Mouse (Mus musculus) left cerebral cortex, adult 18-20 months (tissue): ENCODE measurements at regions not wholly inside any gene's neighbourhood (a gene's known extent, or its start where the extent isn't known, plus 50 kb on each side); places are given as distances from the start of the nearest gene placed in this dataset.

Experiments used
- DNase-seq, 2 experiments: peaks; one replicate each; pipeline ENCODE4 v3.0.0; 2021 to 2022; ENCODE audit warnings: low spot score in 2 of 2, mixed read lengths in 1 of 2

DNA sequence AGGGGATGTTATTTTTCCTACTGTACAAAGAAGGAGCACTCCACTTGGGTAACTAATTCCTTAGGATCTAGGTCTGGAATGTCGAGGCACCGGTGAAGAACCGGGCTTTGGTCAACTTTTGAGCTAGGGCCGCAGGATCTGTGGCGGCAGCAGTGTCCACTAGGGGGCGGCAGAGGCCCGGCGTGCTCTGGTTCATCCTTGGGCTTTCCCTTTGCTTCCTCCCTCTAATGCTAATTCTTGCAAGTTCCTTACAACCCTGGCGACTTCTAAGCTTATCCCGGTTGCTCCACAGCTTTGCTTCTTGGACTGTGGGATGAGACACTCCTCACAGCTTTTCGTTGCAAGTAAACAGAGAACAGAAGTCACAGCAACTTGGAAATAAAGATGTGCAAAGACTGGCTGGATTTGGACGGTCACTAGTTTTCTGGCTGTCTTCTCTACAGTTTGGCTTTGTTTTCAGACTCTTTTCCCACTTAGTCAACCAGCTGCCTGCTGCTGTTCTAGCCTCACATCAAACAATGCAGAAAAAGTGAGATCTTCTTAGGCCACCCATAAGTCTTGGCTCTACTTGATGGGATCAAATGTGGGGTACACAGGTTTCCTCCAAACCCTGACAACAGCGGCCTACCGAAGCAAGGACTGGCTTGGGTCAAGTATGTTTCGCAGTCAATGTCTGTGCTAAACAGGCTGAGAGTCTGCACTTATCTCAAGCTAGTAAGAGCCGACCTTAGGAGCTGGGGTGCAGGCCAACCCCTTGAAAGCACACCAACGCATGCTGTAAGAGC is 51.2 kb upstream of the Tmem72 start:
- DNase-seq, result peak; percentile 88 to 92

DNA sequence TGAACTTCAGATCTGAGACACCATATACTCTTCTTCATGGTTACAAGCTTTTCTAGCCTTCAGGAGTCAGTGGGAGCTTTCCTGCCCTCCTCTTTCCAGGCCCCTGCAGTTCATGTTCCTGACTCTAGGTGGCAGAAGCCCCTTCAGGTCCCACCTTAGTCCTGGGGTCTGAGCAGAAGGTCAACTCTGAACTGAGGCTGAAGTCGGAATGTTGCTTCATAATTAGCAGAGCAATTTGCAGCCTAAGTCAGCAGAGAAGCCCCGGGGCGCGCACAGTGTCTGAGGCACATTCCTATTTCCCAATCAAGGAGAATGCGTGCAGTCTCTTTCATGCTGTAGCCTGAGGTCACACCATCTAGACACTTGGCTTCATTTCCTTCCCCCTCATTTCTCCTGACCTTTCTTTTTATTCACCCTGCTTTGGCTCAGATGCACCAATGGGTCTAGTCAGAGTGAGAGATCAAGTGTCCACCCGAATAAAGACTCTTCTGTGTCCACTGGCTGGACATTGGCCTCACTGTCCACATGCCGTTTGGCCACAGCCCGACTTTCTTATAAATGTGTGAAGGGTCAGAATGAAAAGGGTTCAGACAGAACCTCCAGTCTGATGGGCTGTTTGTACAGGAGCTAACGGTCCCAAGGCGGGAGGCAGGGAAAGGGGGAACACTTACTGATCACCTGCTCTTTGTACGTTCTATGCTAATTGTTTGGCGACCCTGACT is 58.4 kb upstream of the Tmem72 start:
- DNase-seq, result peak; percentile 21 to 41

DNA sequence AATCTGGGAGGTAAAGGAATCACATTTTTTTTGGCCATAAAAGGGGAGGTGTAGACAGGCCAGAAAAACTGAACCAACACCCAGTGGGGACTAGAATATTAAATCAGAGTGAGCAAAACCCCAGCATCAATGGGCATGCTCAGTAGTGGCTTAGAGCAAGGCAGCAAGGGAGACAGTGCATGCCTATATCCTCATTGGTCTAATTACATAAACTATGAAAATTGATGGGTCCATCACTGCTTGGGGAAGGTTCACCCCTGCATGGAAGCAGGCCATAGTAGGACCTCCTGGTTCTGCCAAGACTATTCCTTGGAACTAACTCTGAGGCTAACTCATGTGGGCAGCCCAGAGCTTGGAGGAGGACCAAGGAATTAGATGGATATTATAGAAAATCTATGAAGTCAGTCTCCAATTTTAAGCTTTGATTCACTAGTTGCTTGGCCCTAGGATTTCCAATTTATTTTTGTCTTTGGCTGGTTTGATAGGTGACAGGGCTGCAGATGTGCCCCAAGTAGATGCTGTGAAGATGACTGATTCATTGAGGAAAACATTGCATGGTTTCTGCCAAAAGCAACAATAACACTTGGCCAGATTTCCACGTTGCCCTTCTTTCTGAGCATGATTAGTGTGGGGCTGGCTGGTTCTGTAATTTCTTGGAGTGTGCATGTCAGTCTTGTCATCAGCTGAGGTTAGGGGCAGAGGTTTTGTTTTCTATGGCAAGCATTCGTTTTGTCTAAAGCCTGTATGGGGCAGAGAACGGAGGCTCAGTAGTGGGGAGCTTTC is 70.0 kb upstream of the Tmem72 start:
- DNase-seq, result no peak

DNA sequence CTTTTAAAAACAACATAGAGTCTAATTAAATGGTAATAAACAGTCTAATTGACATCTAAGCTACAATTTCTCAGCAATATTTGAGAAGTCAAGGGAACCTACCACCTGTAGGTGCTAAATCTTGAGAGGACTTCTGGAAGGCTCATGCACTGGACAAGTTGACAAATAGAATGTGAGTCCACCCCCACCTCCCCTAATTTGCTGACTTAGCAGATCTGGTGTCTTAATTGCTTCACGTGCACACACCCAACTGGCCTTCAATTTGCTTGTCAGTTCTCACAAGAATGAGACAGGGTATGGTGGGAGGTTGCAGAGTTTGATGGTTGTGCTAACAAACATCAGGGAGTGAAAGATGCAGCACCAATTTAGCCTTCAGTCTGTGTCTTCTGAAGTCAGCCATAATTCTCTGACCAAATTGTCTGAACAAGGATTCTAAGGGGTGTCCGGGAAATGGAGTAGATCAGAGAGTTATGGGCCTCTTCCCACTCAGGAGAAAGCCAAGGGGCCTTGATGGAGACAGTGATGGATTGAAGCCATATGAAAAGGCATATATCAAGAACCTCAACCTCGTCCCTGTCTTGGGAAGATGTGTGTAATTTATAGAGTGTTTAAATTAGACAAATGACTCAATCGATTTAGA is 76.7 kb upstream of the Tmem72 start:
- DNase-seq, result no peak

DNA sequence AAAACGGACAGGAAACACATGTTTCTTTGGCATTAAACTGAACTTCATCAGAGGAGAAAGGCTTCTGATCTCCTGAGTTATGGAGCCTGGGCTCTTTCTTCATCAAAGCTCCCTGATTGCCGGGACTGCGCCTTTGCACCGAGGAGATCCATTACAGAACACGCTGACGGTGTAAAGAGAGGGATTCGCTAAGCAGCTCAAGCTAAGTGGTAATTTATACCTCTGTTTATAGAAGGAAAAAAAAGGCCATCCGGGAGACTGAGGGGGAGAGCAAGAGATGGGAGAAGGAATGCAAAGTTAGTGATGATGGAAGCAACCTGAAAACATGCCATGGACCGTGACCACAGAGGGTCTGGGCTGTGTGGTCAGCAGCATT is 77.2 kb upstream of the Tmem72 start:
- DNase-seq, result no peak

DNA sequence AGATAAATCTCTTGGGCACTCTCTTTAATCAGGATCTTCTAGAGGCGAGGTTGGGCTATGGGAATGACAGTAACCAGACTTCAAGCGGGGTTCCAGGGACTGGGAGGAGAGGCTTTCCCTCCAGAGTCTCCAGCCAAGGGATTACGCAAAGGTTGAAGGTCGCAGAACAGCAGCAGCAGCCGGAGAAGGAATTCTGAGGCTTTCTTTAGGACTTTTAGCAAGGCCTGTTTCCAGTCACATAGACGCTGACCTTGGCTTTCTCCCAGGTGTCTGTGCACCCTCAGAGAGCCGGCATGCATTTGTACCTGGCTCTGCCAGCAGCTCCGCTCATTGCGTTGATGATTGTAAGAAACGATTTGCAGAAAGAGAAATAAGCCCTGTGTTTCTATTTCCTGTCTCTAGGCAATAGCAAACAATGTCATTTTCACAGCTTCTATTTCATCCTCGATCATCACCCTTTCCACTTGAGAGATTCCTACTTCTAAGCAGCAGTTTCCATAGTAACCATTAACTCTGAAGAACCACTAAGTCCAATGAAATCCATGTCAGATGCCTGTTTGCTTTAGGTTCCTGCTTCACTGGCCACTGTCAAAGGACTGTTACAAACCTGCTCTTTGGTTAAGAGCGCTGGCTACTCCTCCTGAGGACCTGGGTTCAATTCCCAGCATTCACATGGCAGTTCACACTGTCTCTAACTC is 104.7 kb upstream of the Tmem72 start:
- no peak for DNase-seq

DNA sequence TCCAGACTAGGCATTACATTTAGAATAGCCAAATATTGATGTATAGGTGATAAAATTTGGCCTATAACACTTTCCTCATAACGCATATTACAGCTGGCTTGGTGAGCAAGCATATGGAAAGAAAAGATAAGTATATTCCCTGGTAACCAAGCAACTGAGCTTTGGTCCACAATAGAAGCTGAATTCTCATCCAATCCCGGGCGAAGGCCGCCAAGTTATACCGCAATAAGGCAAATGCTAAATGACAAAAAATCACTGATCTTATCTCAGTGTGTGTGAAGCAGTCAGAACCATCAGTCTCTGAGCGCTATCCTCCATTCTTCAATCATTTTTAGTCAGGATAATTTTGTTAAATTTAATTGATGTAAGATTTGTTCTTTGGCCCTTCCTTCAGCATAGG is 105.9 kb upstream of the Tmem72 start:
- DNase-seq, result no peak

DNA sequence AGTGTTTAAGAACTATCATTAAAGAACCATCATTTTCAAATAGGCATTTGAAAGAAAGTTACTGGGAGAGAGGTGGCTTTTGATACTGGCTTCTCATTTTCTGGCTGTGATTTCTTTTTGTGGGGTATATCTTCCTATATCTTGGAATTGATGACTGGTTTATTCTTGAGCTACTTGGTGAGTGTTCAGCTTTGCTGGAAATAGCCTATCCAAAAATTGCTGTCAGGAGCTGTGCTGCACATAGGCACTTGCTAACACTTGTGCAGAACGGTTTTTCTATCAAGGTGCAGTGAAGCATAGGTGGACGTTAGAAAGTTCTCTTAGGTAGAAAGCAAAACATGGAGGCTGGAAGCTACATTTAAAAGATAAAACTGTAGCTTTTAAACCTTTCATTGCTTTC is 108.9 kb upstream of the Tmem72 start:
- no peak for DNase-seq

DNA sequence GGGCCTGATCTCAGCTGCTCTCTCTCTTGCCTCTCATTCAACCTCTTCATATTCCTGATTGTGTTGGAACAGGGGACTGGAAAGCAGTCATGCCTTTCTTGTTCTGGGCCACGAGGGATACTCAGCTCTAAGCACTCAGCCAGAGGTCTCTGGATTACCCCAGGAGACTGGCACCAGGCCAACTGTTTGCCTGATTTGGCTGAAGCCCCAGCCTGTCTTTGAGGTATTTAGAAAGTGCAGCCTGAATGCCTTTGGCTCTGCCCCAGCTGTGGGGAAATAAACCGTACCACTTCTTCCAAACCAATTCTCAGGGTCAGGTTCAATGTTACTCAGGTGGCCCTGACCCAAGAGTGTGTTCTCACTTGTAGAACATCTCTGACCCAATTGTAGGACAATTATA is 112.6 kb upstream of the Tmem72 start:
- DNase-seq, result peak in 1 of 2 experiments; percentile 18

DNA sequence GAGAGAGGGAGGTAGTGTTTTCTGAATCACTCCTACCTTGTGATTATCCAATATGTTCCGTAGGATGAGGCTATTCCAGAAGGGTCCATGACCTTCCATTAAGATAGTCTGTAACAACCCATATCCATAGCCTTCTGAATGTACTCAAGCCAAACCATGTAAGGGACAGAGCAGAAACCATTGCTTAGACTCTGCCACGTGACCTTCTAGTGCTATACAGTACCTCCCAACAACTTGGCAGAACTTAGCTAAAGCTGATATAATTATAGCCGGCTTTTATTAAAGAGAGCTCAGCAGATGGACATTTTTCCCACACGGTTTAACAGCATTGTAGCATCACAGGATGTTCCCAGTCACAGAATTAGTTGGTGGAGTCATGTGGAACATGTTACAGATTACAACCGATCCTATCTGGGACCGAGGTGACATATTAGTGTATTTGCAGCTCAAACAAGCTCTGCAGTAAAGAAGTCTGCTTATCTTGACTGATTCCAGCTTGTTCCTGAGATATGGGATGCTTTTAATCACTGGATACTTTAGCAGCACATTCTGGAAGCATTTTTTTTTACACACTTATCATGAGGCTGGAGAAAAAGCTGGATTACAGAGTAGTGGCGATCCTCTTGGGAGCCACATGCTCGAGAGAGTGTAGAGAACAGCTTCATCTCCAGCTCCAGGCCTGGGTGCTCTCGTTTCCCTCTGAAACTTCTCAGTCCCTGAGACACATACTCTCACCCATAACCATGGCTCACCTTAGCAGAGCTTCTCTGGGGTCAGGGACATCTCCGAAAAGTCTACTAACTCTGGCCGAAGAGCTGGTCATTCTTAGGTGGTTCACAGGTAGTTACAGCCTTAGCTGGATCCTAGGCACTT is 129.5 kb upstream of the Tmem72 start:
- no peak for DNase-seq

DNA sequence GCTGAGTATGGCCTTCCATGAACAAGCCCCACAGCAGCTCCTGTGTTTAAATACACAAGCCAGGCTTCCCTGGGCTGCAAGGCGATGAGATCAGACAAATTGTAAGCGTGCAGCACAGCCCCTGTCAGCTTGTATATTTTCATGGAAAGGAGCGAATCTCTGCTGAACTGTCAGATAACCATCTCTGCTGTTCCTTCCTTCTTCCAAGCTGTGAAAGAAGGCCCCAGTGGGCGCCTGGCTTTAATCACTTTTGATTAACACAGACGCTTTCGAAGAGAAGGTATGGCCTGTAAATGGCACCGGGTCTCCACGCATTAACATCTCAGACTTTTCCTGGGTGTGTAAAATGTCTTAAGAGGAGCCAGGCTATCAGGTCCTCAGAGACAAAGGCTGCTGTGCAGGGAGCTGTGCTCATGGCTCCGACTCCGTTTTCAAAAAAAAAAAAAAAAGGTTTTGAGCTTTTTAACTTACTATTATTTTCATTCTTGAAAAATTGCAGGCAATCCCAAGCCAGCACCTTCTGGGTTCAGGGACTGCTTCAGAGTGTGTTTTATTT is 131.9 kb upstream of the Tmem72 start:
- DNase-seq, result no peak

DNA sequence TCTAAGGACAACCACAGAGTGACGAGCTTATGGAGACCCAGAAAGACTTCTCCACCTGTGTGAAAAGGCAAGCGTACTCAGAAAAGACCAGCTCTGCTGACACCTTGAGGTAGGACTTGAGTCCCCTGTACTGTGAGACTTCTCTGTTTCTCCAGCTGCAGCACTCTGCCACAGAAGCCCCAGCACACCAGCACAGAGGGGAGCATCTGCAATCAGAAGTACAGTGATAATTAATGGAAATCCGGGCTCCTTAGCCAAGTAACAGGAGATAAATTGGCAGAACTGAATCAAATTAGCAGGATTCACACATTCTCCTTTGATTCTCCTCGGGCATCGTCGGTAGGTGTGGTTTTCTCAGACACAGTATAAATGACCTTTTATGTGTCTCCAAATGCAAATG is 137.3 kb upstream of the Tmem72 start:
- no peak for DNase-seq

DNA sequence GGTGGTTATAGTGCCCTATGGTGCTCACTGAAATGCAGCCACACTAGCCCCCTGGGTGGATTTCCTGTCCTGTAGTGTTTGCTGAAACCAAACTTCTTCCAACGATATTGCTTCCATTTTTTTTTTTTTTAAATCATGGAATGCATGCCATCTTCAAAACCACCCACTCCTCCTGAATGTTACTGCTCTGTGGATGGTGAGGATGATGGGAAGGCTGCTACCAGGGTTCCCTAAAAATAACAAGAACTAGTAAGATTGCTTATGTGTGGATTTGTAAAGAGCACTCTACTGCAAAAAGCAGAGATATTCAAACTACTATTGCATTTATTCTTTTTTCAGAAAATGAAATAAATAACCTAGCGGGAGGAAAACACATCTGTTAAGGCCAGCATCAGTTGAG is 139.4 kb upstream of the Tmem72 start:
- DNase-seq, result no peak

DNA sequence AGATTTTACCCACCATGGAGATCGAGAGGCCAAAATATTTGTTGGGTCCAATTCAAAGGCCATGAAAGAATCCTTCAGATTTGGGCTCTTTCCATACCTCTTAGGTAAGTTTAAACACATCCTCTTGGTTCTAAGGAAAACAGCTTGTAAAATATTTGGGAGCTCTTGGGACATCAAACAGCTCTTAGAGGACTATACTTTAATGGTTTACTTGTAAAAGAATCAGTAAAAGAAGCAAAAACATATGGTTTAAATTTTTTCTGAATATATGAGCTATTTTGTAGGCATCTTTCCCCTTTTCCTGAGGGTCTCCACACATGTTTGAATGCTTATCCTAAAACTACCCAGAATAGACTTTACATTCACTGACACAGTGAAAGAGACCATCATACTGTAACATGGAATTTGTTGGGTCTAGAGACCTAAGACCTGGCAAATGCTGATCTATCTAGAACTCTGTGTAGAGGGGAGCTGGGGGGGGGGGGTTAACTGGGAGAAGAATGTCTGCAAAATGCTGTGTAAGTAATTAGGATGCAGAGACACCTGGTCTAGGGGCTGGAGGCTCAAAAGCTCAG is 140.3 kb upstream of the Tmem72 start:
- DNase-seq, result no peak

DNA sequence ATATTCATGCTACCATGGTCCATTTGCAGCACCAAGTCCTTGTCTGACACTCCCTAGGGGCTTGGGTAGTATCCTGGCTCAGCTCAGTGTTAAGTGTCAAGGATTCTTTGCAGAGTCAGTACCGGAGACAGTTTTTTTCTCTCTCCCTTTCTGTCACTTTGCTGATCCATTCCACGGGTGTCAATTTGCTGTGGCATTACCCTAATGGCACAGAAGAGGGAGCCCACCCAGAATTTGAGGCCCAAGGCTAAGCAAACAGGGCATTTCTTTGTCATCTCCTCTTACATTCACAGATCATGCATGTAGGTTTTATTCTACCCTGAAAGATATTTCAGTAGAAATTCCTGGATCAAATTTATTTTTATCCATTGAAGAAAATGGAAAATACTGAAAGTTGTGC is 146.4 kb upstream of the Tmem72 start:
- DNase-seq, result no peak

DNA sequence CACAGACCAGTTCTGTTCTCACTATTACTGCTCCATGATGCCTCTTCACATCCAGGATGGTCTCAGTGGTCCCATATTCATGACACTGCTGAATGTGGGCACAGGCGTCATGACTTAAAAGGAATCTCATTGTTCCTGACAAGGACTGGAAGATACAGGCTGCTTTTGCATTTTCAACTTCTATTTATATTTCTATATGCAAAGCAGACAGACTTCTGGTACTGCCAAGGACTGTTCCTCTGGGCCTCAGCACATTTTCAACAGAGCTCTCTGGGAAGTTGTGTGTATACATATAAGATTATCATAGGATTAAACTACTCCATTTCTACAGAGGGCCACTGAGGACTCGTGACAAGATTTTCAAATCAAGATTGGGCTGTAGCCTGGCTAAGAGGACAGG is 146.9 kb upstream of the Tmem72 start:
- no peak for DNase-seq

DNA sequence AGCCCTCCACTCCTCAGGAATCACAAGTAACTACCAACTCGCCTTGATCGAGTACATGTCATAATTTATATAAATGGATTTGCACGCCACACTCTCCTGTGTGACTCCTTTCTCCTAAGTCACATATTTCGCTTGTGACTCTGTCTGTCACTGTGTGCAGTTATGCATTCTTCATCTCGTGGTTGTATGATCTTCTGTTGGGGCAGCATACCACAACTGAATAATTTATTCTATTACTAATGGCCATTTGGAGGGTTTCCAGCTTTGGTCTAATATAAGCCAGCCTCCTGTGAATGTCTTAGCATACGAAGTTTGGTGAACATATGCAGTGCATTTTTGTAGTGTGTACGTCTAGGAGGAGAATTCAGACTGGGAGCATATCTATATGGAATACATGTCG is 176.6 kb upstream of the Tmem72 start:
- DNase-seq, result no peak

DNA sequence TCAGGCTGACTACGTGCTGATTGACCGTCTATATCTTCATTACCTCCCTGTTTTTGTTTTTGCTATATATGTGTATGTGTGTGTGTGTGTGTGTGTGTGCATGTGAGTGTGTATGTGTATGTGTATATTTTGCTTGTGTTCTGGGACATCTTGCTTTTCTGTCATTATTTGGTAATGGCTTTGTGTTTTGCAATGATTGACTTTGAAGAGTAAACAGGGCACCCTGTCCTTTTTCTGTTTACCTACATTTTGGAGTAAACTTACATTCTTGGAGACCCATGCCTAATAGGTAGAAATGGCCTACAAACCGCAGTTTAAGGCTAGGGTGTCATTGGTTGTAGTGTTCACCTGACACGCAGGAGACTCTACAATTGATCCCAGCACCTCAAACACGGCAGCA is 177.5 kb upstream of the Tmem72 start:
- DNase-seq, result no peak

DNA sequence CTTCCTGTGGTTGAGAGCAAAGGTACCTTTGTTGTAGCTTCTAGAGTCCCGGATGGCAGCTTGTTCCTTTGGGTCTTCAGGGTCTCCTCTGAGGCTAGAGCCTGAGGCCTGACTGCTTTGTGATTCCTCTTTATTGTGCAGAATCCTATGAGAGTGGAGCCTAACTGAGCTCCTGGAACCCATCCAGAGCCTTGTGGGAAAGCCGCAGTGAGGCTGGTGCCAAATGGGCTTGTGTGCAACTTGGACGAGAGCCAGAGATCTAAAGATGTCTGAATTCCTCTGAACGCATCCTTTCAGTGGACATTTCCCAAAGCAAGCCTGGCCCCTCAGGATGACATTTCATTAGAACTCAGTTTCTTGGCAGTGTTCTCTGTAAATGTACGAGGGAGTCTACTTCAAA is 178.4 kb upstream of the Tmem72 start:
- DNase-seq, result peak; percentile 40 to 59
